Mouse (Mus musculus): ENCODE measurements at regions not wholly inside any gene's neighbourhood (a gene's known extent, or its start where the extent isn't known, plus 50 kb on each side); places are given as distances from the start of the nearest gene placed in this dataset.
"Not testable (repeated sequence)": the region's sequence is repeated elsewhere in the genome, so short reads cannot be mapped to it uniquely, and the experiment has no call there.

DNA sequence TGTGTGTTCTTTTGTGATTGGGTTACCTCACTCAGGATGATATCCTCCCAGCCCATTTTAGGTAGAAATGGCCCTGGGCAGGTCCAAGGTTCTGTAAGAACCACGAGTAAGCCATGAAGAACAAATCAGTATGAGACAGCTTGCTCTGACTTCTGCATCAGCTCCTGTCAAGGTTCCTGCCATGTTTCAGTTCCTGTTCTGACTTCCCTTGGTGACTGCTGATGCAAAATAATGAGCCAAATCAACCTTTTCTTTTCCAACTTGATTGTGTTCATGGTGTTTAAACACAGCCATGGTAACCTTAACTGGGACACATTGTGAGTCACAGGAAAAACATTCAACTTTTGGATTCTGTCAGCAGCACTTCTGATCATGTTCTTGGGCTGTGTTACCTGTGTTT, 667.4 kb upstream of the Igfbp7 start:
- DNase-seq (ENCODE audit: low spot score) (no peak), ATAC-seq (ENCODE audit: insufficient read depth, low FRiP score, low TSS enrichment) (no peak)
- WGBS, result 84% methylated on average over 1 of the region's 1 CpGs
- Histone ChIP-seq H3K36me3 (ENCODE audit: control insufficient read depth, insufficient read depth, low read length) (no peaks in the 10 kb centered on the region), H3K9me3 (ENCODE audit: control insufficient read depth, low read length) (no peaks in the 10 kb centered on the region), H3K4me3 (ENCODE audit: low read depth, low read length) (no peak overlapping the region), H3K4me1 (ENCODE audit: control insufficient read depth, insufficient read depth, low read length) (no peaks in the 10 kb centered on the region), H3K4me2 (ENCODE audit: low read depth) (no peak overlapping the region), H3K9ac (ENCODE audit: low read length) (no peak overlapping the region), H3K27me3 (ENCODE audit: control insufficient read depth, insufficient read depth, low read length) (no peaks in the 10 kb centered on the region), H3K27ac (ENCODE audit: low read depth, low read length) (no peak overlapping the region)

DNA sequence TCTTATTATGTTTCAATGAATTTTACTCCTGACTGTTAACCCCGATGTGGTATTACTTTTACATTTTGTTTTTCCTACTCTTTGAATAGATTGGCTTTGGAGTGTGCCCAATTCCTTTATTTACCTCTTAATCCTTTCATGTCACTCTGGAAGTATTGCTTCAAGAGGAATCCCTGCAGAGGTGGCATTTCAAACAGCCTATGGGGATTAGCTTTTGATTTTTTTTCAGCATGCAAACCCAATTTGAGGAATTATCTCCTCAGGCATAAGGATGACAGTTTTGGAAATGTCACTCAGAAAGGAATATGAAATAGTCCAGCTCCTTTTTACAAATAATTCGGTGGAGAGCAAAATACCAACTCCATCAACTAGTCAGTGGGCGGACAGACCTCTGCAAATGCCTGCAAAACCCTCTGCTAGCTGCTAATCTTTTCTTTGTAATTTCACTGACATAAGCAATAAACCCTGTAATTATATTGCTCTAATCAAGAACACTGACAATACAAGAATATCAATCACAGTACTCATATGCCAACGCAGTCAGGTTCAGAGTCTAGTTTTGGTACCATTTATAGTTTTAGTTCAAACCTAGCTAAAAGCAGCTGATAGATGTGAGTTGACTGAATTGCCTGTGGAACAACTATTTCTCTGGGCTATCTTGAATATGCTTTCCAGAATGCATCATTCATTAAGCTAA, 624.9 kb upstream of the Igfbp7 start:
- H3K4me3 ChIP-seq (ENCODE audit: low read depth, low read length), result no peak overlapping the region
- H3K4me2 ChIP-seq (ENCODE audit: low read depth), result no peak overlapping the region
- no peak overlapping the region for H3K9ac ChIP-seq (ENCODE audit: low read length)
- no peaks in the 10 kb centered on the region for H3K9me3 ChIP-seq (ENCODE audit: control insufficient read depth, low read length)
- H3K4me1 ChIP-seq (ENCODE audit: control insufficient read depth, insufficient read depth, low read length), result no peaks in the 10 kb centered on the region
- 77% methylated on average over 4 of the region's 4 CpGs for WGBS
- no peak overlapping the region for H3K27ac ChIP-seq (ENCODE audit: low read depth, low read length)
- no peak for ATAC-seq (ENCODE audit: insufficient read depth, low FRiP score, low TSS enrichment)
- DNase-seq (ENCODE audit: low spot score), result no peak
- no peaks in the 10 kb centered on the region for H3K36me3 ChIP-seq (ENCODE audit: control insufficient read depth, insufficient read depth, low read length)
- H3K27me3 ChIP-seq (ENCODE audit: control insufficient read depth, insufficient read depth, low read length), result no peaks in the 10 kb centered on the region

DNA sequence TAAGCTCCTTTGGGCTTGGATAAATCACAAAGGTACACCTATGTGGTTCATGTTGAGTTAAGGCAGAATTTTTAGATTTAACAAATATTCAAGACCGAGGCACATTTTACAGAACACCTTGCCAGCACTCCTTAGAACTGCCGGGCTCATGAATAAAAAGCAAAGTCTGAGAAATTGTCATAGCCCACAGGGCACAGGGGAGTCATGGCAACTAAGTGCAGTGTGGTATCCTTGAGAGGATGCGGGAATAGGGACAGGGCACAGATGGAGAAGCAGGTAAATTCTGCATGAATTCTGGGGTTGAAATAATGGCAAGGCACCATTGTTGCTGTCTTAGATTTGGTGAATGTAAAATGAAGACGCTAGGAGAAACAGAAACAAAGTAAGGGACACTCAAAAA, 609.7 kb upstream of the Igfbp7 start:
- DNase-seq (ENCODE audit: low spot score), result no peak
- Histone ChIP-seq H3K4me1 (ENCODE audit: control insufficient read depth, insufficient read depth, low read length) (no peaks in the 10 kb centered on the region), H3K36me3 (ENCODE audit: control insufficient read depth, insufficient read depth, low read length) (no peaks in the 10 kb centered on the region), H3K27me3 (ENCODE audit: control insufficient read depth, insufficient read depth, low read length) (no peaks in the 10 kb centered on the region), H3K4me2 (ENCODE audit: low read depth) (no peak overlapping the region), H3K27ac (ENCODE audit: low read depth, low read length) (no peak overlapping the region), H3K9me3 (ENCODE audit: control insufficient read depth, low read length) (no peaks in the 10 kb centered on the region), H3K4me3 (ENCODE audit: low read depth, low read length) (no peak overlapping the region), H3K9ac (ENCODE audit: low read length) (no peak overlapping the region)
- ATAC-seq (ENCODE audit: insufficient read depth, low FRiP score, low TSS enrichment), result no peak
- WGBS, result 85% methylated on average over 4 of the region's 4 CpGs

DNA sequence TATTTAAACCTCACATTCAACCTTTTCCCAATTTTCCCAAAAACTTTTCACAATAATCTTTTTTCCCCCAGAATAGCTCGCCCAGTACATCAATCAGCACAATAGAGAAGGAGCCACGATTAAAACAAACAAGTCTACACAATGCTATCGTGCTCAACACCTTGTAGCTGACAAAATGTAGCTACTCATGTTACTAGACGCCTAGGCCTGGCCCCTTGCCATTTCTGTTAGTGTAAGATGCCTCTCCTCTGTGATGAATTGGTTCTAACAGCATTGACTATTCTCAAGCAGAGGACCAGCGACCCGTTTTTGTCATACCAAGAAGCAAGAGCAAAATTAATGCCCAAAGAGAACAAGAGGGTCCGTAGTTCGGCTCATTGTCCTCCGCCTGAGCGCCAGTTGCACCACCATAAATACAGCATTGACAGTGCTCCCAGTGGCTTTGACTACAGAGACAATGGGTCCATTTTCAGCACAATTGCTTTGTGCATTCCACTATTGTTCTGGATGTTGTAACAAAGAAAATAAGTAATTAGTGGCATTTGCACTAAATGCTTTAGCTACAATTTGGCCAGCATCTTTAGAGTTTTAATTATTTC, 578.7 kb upstream of the Igfbp7 start:
- no peak overlapping the region for H3K4me2 ChIP-seq (ENCODE audit: low read depth)
- no peak overlapping the region for H3K4me3 ChIP-seq (ENCODE audit: low read depth, low read length)
- H3K9ac ChIP-seq (ENCODE audit: low read length), result no peak overlapping the region
- no peak overlapping the region for H3K27ac ChIP-seq (ENCODE audit: low read depth, low read length)
- DNase-seq (ENCODE audit: low spot score) (peak; percentile 43), ATAC-seq (ENCODE audit: insufficient read depth, low FRiP score, low TSS enrichment) (peak; percentile 77)
- no peaks in the 10 kb centered on the region for H3K9me3 ChIP-seq (ENCODE audit: control insufficient read depth, low read length)
- 36% methylated on average over 10 of the region's 10 CpGs for WGBS
- H3K27me3 ChIP-seq (ENCODE audit: control insufficient read depth, insufficient read depth, low read length), result no peaks in the 10 kb centered on the region
- H3K4me1 ChIP-seq (ENCODE audit: control insufficient read depth, insufficient read depth, low read length), result no peaks in the 10 kb centered on the region
- no peaks in the 10 kb centered on the region for H3K36me3 ChIP-seq (ENCODE audit: control insufficient read depth, insufficient read depth, low read length)

DNA sequence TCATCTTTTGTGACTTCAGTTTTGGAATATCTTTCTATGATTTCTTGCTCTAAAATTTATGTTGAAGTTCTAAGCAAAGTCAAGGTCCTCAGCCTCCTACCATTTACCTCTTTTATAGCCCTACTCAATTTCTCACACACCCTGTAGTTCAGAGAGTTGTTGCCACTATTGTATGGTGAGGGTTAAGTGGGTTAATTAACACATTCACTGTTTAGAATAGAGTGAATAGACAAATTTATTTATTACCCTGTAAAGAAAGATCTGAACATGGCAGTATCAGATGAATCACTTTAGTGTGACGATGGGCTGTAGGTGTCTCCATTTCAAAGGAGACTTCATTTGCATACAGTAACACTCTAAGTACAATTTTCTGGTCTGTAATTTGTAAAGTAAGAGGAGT, 577.4 kb upstream of the Igfbp7 start:
- WGBS, result 35% methylated on average over 1 of the region's 1 CpGs
- Histone ChIP-seq H3K27ac (ENCODE audit: low read depth, low read length) (no peak overlapping the region), H3K9ac (ENCODE audit: low read length) (no peak overlapping the region), H3K27me3 (ENCODE audit: control insufficient read depth, insufficient read depth, low read length) (no peaks in the 10 kb centered on the region), H3K4me1 (ENCODE audit: control insufficient read depth, insufficient read depth, low read length) (no peaks in the 10 kb centered on the region), H3K36me3 (ENCODE audit: control insufficient read depth, insufficient read depth, low read length) (no peaks in the 10 kb centered on the region), H3K4me2 (ENCODE audit: low read depth) (no peak overlapping the region), H3K4me3 (ENCODE audit: low read depth, low read length) (no peak overlapping the region), H3K9me3 (ENCODE audit: control insufficient read depth, low read length) (no peaks in the 10 kb centered on the region)
- ATAC-seq (ENCODE audit: insufficient read depth, low FRiP score, low TSS enrichment), result peak; percentile 78
- no peak for DNase-seq (ENCODE audit: low spot score)

DNA sequence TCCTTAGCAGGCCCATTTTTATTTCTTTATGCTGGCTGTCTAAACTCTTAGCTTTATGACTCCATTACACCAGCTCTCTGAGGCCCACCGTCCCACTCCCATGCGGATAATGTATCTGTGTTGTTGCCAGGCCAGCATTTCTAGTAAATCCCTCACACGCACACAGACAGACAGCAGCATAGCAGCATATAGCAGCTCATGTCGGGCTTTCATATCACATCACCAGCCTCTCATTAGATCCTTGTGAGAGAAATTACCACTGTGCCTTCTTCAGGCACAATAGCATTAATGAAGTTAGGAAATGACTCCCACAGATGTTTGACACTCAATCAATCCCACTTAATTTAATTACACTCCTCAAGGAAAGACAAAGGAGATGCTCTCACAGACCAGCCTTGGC, 532.2 kb upstream of the Igfbp7 start:
- H3K27me3 ChIP-seq (ENCODE audit: control insufficient read depth, insufficient read depth, low read length); H3K4me3 ChIP-seq (ENCODE audit: low read depth, low read length); H3K9ac ChIP-seq (ENCODE audit: low read length); H3K36me3 ChIP-seq (ENCODE audit: control insufficient read depth, insufficient read depth, low read length); H3K27ac ChIP-seq (ENCODE audit: low read depth, low read length); DNase-seq (ENCODE audit: low spot score); H3K9me3 ChIP-seq (ENCODE audit: control insufficient read depth, low read length); H3K4me2 ChIP-seq (ENCODE audit: low read depth); H3K4me1 ChIP-seq (ENCODE audit: control insufficient read depth, insufficient read depth, low read length): not testable (repeated sequence)
- WGBS, result 76% methylated on average over 4 of the region's 4 CpGs
- ATAC-seq (ENCODE audit: insufficient read depth, low FRiP score, low TSS enrichment), result 0 out of 2 replicates have a peak, but pooled peaks have one; percentile 16

DNA sequence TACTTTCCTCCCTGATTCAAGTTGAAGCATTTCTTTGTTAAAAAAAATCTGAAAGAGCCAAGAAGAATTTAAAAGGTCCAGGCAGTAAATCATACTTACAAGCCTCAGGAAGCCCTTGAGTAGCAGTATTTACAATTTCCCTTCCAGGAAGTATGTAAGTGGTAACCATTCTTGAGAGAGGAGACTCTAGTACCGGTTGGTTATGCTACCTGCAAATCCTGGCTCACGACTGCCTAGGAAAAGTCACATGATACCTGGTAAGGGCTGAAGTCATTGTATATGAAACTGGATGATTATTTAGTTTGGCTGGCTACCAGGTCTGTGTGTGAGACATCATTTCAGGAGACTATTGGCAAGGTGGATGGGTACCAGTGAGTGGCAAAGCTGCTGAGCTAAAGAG, 524.0 kb upstream of the Igfbp7 start:
- no peaks in the 10 kb centered on the region for H3K36me3 ChIP-seq (ENCODE audit: control insufficient read depth, insufficient read depth, low read length)
- no peak for DNase-seq (ENCODE audit: low spot score)
- no peak overlapping the region for H3K4me2 ChIP-seq (ENCODE audit: low read depth)
- WGBS, result 83% methylated on average over 2 of the region's 2 CpGs
- no peaks in the 10 kb centered on the region for H3K27me3 ChIP-seq (ENCODE audit: control insufficient read depth, insufficient read depth, low read length)
- no peak overlapping the region for H3K27ac ChIP-seq (ENCODE audit: low read depth, low read length)
- no peak overlapping the region for H3K9ac ChIP-seq (ENCODE audit: low read length)
- no peaks in the 10 kb centered on the region for H3K4me1 ChIP-seq (ENCODE audit: control insufficient read depth, insufficient read depth, low read length)
- no peaks in the 10 kb centered on the region for H3K9me3 ChIP-seq (ENCODE audit: control insufficient read depth, low read length)
- ATAC-seq (ENCODE audit: insufficient read depth, low FRiP score, low TSS enrichment), result no peak
- H3K4me3 ChIP-seq (ENCODE audit: low read depth, low read length), result no peak overlapping the region

DNA sequence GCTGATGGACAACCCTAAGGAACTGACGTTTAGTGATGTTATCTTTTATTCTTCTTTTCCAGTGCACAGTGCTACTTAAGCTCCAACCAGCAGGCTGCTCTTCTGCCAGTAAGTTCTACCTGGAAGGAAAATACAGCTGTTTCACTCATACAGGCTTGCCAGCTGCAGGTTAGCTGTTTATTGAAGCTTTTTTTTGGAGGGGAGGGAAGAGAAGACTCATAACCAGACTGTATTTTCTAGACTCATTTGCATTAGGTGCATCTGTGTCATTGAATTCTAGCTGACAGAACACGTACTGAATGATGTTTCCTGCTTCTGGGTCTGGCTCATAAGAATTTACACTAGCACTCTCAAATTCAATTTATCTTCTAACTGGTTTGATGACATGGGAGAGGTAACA, 513.3 kb upstream of the Igfbp7 start:
- Histone ChIP-seq H3K27ac (ENCODE audit: low read depth, low read length) (no peak overlapping the region), H3K4me3 (ENCODE audit: low read depth, low read length) (no peak overlapping the region), H3K36me3 (ENCODE audit: control insufficient read depth, insufficient read depth, low read length) (no peaks in the 10 kb centered on the region), H3K4me1 (ENCODE audit: control insufficient read depth, insufficient read depth, low read length) (no peaks in the 10 kb centered on the region), H3K9me3 (ENCODE audit: control insufficient read depth, low read length) (no peaks in the 10 kb centered on the region), H3K9ac (ENCODE audit: low read length) (no peak overlapping the region), H3K4me2 (ENCODE audit: low read depth) (no peak overlapping the region), H3K27me3 (ENCODE audit: control insufficient read depth, insufficient read depth, low read length) (no peaks in the 10 kb centered on the region)
- ATAC-seq (ENCODE audit: insufficient read depth, low FRiP score, low TSS enrichment) (no peak), DNase-seq (ENCODE audit: low spot score) (no peak)
- WGBS, result 74% methylated on average over 2 of the region's 2 CpGs

DNA sequence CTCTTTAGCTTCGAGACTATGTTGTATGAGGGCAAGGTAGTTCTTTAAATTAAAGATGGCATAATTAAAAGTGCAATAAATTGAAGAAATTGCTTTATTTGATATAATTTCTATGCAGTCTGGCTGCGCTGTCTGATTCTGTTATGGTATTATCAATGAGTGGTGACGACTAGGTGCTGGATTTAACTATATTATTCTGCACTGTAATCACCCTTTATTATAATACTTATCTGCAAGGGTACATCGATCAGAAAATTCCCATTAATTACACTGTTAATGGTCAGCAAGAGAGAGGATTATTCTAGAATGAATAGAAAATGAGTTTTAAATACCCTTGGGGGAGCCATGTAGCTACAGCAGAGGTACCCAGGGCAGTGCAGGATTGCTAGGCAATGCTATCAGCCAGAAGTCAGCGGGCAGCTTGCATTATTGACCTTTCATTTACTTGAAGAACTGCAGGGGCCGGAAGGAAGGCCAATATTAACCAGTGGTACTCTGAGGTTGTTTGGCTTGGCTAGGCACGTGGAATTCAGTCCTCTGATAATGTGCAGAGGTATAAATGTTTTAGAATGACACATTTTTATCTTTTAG, 509.3 kb upstream of the Igfbp7 start:
- H3K4me1 ChIP-seq (ENCODE audit: control insufficient read depth, insufficient read depth, low read length), result no peaks in the 10 kb centered on the region
- peak; percentile 52 for ATAC-seq (ENCODE audit: insufficient read depth, low FRiP score, low TSS enrichment)
- 68% methylated on average over 7 of the region's 7 CpGs for WGBS
- no peaks in the 10 kb centered on the region for H3K36me3 ChIP-seq (ENCODE audit: control insufficient read depth, insufficient read depth, low read length)
- H3K4me3 ChIP-seq (ENCODE audit: low read depth, low read length), result no peak overlapping the region
- H3K27ac ChIP-seq (ENCODE audit: low read depth, low read length), result no peak overlapping the region
- H3K4me2 ChIP-seq (ENCODE audit: low read depth), result no peak overlapping the region
- no peaks in the 10 kb centered on the region for H3K9me3 ChIP-seq (ENCODE audit: control insufficient read depth, low read length)
- no peaks in the 10 kb centered on the region for H3K27me3 ChIP-seq (ENCODE audit: control insufficient read depth, insufficient read depth, low read length)
- H3K9ac ChIP-seq (ENCODE audit: low read length), result no peak overlapping the region
- no peak for DNase-seq (ENCODE audit: low spot score)

Data from neural tube, embryonic 11.5 days (tissue).